Mouse (Mus musculus): ENCODE results near the gene Nrarp. TPM values are rescaled to one million over a fixed set of nuclear protein-coding genes. Genes with fewer than 3 reads are reported as not detected.
A peak's percentile ranks its signal among the peaks of the same experiment; 100 is the strongest.

Gene Nrarp
- total RNA-seq, 2 experiments from 2014 or later = 21.3 to 21.5 TPM

DNA sequence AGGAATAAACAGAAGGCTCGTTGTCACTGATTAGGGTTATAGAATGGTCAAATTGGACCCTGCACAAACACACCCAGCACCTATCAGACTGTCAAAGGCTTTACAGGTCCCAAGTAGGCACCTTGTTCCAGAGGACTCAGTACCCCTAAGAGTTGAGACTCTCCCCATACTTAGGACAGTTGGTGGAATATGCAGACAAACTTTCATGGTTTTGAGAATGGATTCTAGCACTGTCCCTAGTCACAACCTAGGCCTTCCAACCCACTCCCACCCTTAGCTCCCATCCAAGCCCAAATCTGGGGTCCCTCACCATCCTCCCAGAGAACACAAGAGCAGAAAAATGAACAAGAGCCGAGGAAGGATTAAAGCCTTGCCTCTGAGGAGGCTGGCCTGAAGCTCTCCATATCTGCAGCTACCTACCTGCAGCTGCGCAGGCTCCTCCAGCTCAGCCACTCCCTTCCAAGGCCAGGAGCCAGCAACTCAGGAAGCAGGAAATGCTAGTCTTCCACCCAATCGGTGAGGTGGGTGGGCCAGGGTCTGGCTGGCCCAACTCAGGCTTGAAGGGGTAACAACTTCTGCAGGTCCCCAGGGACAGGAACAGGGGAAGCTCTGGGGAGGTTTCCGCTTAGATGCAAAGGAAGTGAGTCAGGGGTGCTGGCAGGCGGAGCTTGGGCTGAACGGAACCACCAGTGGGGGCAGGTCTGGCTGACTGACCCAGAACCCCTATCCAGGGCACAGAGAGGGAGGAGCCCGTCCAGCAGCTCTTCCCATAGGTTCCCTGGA, 15.8 kb downstream of the Nrarp start, which contains the start of gene Tor4a:
TSS of gene Tor4a (minus strand) at position 715 of the 783 bp plus-strand sequence.
- no peak for DNase-seq

DNA sequence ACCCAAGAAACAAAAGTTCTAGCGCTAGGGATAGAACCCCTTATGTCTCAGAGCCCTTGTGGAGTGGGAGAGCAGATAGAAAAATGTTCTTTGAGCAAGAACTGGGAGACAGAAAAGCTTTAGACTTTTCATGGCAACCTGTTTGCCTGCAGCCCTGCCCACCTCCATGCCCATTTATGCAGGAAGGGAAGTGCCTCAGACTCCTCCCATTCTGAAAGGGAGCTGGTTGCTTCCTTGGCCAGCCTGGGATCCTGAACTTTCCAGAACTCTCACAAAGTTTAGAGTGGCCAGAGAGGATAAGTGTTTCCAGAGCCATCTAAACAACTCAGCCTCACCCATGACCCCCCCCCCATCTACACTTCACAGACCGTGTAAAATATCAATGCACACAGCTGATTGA, 16.6 kb downstream of the Nrarp start:
- DNase-seq = no peak

DNA sequence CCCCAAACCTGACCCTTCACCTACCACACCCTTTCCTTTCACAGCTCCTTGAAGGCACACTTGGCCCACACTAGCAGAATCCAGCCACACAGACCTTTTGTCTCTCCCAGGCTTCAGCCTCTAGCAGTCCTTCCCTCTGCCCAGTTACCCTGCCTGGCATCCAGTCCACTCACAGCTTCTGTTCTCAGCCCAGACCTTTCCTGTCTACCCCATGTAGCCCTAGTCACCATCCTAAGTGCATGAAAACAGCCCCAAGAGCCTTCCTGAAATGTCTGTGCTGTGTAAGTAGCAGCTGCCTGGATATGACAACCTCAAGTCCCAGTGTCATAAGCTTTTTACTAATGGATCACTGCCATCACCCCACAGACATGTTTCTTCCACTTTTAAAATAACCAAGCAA, 17.4 kb downstream of the Nrarp start:
- no peak for DNase-seq

DNA sequence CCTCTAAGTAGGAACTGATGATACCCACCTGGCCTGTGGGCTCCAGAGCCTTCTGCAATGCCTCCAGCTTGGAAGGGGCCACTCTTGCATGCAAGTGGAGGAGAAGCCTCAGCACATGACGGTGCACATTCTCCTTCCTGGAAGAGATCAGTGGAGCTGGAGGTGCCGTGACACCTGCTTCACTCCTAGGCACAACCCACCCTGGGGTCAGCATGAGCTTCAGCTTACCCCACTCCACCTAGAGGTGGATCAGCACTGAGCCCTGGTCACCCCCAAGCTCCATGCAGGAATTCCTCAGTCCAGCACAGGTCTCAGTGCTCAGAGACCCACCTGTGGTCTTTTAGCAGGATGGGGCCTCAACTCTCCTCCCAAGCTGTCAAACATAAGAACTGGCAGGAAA, 20.1 kb downstream of the Nrarp start:
- DNase-seq = no peak

GRCm38 (mm10) chr2:25203631-25204214, 23.2 kb downstream of the Nrarp start:
- no peak for DNase-seq

GRCm38 (mm10) chr2:25207593-25207992, 27.0 kb downstream of the Nrarp start:
- DNase-seq = no peak

GRCm38 (mm10) chr2:25210686-25211085, 30.1 kb downstream of the Nrarp start:
- no peak for DNase-seq

DNA sequence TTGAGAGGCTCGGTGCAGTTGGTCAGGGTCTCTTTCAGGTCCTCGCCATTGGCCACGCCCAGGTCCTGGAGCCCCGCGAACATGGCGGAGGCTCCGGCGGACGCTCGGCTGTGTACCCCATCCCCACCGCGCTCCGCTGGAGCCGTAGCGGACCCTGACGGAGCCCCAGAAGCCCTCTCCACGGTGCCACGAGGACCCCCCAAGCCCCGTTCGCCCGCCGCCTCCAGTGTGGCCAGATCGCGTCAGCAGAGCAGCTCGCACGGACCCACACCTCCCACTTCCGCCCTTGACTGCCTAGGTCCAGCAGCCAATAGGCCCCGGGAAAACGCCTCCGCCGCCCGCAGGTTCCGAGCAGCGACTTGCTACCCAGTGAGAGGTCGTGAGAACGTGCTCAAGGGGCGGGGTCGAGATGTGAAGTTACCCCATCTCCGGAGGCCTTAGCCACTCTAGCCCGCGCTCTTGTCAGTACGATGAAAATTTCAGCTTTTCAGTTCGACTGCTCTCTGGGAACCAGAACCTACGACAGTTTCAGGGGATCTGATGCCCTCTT, 30.6 kb downstream of the Nrarp start, which contains the start of gene Nelfb:
TSS of gene Nelfb (minus strand) at position 369 of the 550 bp plus-strand sequence.
- DNase-seq = peak; percentile 85 to 86

GRCm38 (mm10) chr2:25213266-25213865, 32.8 kb downstream of the Nrarp start:
- DNase-seq = no peak

GRCm38 (mm10) chr2:25214444-25214843, 33.9 kb downstream of the Nrarp start, which contains the start of gene Stpg3:
Gene Stpg3 (minus strand): TSS chr2:25214637.
- DNase-seq = no peak

DNA sequence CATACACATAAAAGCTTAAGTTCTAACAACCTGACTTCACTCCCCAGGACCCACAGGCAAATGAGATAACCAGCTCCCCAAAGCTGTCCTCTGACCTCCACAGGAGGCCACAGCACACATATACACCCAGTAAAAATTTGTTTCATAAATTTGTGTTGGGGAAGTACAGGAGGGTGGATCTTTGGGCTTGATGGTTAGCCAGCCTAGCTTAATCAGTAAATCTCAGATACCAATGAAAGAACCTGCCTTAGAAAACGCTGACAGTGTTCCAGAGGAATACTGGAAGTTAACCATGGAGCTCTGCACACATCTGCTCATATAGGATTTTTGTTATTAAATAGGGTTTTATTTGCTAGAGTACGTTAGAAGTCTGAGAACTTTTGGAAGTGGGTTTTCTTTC, 37.1 kb downstream of the Nrarp start:
- DNase-seq = no peak

DNA sequence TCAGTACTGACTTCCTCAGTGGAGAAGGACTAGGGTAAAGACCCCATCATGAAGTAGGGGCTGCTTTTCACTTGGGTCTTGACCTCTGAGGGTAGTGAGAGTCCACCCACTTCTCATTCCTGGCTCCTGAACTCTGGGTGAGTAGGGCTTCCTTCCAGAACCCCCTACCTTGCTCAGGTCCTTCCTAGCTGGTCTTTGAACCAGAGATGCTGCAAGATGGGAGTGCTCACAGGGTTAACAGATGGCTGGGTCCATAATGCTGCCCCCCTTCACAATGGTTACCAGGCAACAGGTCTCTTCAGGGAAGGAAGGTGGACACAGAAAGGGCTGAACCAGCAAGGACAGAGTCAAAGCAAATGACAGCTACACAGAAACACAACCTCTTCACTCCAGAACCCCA, 37.9 kb downstream of the Nrarp start, which contains the start of gene Fam166a:
TSS of gene Fam166a (plus strand) at position 301 of the 400 bp plus-strand sequence.
- DNase-seq = no peak

GRCm38 (mm10) chr2:25221331-25221772, 40.8 kb downstream of the Nrarp start:
- no peak for DNase-seq

- DNase-seq = peak in 1 of 2 experiments; percentile 72
Observed at GRCm38 (mm10) chr2:25223681-25224491, 43.3 kb downstream of the Nrarp start.

- DNase-seq = no peak
Observed at GRCm38 (mm10) chr2:25224492-25224765, 43.9 kb downstream of the Nrarp start, which contains the start of gene Tubb4b. Gene Tubb4b (minus strand): TSS chr2:25224702.

DNA sequence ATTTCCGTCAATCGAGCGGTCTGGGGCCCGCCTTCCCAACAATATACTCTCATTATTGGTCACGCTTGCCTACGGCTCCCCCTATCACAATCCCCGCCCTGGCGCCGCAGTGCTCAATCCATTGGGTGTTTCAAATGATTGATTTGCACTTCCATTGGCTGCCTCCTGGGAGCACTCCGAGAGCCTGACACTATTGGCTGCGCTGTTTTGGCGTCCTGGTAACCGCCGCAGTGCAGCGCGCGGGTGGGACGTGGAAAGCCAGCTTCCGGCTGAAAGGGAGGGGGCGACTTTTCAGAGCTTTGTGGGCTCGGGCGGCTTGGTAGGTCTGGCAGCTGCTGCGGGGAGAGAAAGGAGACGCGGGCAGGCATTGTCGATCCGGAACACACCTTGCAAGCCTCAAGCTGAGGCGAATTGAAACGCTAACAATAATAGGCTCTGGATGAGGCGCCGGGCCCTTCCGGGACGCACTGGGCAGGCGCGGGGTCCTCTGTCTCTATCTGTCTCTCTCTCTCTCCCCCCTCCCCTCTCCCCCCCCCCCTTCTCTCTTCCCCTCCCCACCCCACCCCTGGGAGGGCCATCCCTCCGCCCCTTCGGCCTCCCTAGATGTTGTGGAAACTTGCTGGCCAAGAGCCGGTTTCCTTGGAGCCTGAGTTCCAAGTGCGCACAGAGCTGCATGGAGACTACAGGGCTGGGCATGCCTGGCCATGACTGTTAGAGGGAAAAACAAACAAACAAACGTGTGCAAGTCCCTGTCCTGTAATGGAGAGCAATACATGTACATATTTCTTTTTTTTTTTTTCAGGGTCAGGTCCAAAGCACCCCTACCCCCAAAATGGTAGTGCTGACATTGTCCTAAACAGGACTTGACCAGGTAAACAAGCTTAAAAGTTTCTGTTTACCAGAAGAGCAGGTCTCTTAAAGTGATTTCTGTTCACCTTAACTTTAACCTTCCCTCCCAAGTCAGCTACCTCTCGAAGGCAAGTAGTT, 44.5 kb downstream of the Nrarp start:
- peak; percentile 98 to 99 for DNase-seq

DNA sequence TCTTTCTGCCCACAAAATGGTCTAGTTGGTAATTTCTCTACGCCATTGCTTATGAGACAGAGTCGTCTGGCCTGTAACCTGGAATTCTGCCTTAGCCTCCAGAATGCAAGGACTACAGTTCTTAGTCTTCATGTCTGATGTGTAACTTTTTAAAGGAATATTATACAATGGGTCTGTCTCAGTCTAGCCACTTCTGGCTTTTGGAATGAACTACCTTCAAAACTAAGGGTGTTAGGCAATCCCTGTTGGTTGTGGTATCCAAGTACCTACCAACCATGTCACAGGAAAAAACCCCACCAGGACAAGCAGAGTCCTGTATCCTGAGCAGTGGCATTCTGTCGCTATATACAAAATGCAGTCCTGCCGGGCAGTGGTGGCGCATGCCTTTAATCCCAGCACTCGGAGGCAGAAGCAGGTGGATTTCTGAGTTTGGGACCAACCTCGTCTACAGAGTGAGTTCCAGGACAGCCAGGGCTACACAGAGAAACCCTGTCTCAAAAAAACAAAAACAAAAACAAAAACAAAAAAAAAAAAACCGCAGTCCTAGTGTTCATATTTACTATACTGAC, 45.3 kb downstream of the Nrarp start:
- DNase-seq = no peak

DNA sequence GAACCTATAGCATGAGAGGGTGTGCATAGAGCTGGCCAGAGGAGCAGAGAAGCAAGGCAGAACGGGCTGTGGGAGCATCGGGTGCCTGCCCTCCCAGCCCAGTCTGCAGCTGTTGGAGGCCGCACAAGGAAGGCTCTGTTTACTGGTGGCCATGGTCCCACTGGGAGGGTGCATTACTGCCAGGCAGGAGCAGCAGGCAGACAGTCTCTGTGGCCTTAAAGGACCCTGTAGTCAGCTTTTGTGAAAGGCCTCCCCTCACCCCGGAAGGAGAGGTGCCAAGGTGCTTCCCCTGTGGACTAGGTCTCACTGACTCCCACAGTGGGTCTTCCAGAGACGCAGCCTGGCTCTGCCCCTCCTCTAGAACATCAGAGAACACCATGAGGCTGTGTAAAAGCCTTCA, 46.3 kb downstream of the Nrarp start:
- DNase-seq = peak; percentile 55 to 68

GRCm38 (mm10) chr2:25227406-25227805, 46.8 kb downstream of the Nrarp start:
- DNase-seq = no peak

GRCm38 (mm10) chr2:25228431-25228889, 47.9 kb downstream of the Nrarp start:
- peak; percentile 84 to 85 for DNase-seq
